Mouse (Mus musculus): ENCODE data around the gene Rtl8b. TPM values are rescaled to one million over a fixed set of nuclear protein-coding genes. Genes with fewer than 3 reads are reported as not detected.
"Not testable (repeated sequence)": the region's sequence is repeated elsewhere in the genome, so short reads cannot be mapped to it uniquely, and the experiment has no call there.

Gene Rtl8b
- total and polyA plus RNA-seq, 2 experiments from 2014 or later: 102 to 261 TPM

DNA sequence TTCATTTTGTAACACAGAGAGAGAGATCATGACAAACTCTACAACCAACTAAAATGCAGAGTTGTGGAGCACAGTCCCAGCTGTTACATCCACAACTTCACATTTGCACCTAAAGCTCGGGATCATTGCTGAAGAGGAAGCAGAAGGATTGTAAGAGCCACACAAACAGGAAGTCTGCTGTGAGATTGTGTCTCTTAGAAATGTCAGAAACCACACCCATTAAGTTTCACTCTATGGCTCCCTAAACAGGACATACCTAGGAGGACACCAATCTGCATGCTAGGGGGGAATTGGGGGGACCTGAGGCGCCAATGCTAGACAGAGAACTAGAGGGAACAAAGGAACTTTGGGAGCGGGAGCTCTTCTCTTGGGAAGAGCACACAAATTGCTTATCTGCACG, 17.3 kb downstream of the Rtl8b start:
- H3K9me3 ChIP-seq (replicated peaks; ENCODE audit: control insufficient read depth, low read length); H3K36me3 ChIP-seq (replicated peaks; ENCODE audit: control insufficient read depth, insufficient read depth, low read length); H3K9ac ChIP-seq (replicated peaks; ENCODE audit: low read depth, low read length); H3K27me3 ChIP-seq (ENCODE audit: control insufficient read depth, insufficient read depth, low read length); ATAC-seq (ENCODE audit: insufficient read depth, low read depth); H3K4me3 ChIP-seq (ENCODE audit: low read depth, low read length); H3K4me1 ChIP-seq (ENCODE audit: control insufficient read depth, insufficient read depth); H3K27ac ChIP-seq (ENCODE audit: low read depth); DNase-seq (ENCODE audit: low spot score); H3K4me2 ChIP-seq (ENCODE audit: low read depth, low read length): not testable (repeated sequence)
- WGBS: 45% methylated on average over 4 of the region's 4 CpGs

DNA sequence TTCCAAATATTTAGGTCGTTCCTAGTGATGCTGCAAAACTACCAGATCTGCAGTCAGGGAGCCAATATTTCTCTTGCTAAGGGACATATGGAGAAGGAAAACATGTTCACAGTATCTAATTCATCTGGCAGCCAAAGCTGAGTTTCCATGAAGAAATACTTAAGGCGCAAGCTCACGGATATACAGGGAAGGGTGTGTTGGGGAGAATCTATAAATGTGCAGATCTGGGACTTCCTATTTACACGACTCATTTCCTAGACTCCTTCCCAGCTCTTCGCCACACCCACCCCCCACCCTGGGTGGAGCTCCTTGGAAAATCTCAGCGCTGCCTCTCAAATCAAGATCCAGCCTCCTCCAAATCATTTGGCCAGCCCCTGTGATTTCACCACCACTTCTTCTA, 24.3 kb downstream of the Rtl8b start:
- TF ChIP-seq CTCF (IDR thresholded peaks at IDR 0.05; ENCODE audit: low read depth) (no peak), EP300 (IDR thresholded peaks at IDR 0.05; ENCODE audit: low read depth) (no peak)
- H3K27ac ChIP-seq (ENCODE audit: low read depth): 0 out of 2 replicates have a peak overlapping the region, but pooled peaks have one; percentile 25
- peak; percentile 5 for DNase-seq (ENCODE audit: low spot score)
- H3K4me3 ChIP-seq (ENCODE audit: low read depth, low read length): no peak overlapping the region
- H3K4me2 ChIP-seq (ENCODE audit: low read depth, low read length): no peak overlapping the region
- no peak overlapping the region for H3K9ac ChIP-seq (replicated peaks; ENCODE audit: low read depth, low read length)
- H3K4me1 ChIP-seq (ENCODE audit: control insufficient read depth, insufficient read depth): no peaks in the 10 kb centered on the region
- WGBS: 56% methylated on average over 6 of the region's 6 CpGs
- no peaks in the 10 kb centered on the region for H3K36me3 ChIP-seq (replicated peaks; ENCODE audit: control insufficient read depth, insufficient read depth, low read length)
- no peaks in the 10 kb centered on the region for H3K27me3 ChIP-seq (ENCODE audit: control insufficient read depth, insufficient read depth, low read length)
- ATAC-seq (ENCODE audit: insufficient read depth, low read depth): no peak
- no peaks in the 10 kb centered on the region for H3K9me3 ChIP-seq (replicated peaks; ENCODE audit: control insufficient read depth, low read length)

DNA sequence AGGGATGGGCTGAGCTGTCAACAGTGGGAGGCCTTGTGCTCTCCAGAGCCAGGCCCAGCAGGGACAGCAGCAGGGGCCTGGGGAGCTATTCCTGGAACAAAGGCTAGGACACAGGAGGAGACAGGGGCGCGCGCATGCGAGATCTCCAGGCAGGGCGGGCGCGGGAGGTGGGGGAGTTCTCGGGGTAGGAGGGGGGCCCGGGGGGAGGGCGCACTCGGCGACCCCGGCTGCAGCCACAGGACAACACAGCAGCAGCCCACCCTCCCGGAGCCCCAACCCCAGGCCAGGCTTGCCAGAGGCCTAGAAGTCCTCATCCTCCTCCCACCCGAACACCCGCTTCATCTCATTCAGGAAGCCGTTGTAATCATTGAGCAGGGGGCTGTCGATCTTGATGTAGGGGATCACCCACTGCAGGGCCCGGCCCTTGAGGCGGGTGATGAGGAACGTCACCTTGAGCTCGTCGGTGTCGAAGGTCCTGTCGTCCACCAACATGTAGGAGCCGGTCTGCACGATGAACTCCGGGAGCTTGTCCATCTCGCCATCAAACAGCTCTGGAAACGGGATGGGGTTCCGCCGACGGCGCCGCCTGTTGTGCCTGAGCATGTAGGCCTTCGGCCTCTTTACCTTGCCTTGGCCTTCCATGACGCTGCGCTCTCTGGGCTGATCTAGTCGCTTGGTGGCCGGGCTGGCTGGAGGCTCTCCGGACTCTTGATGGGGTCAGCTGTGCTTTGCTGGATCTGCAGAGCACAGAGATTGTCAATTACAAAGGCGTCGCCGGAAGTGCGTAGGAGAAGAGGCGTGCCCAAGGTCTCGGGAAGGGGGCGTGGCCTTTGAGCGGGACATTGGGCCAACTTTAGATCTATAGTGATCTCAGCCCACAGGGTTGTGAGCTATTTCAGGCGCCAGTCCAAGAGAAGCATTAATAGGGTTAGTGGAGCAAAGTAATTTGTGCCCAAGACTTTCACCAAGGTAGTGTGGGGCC, 26.9 kb downstream of the Rtl8b start, which contains the start of gene Rtl8a:
Rtl8a (minus strand) TSS at position 703 of the 982 bp plus-strand sequence.
- H3K4me1 ChIP-seq (ENCODE audit: control insufficient read depth, insufficient read depth); H3K9ac ChIP-seq (replicated peaks; ENCODE audit: low read depth, low read length); H3K9me3 ChIP-seq (replicated peaks; ENCODE audit: control insufficient read depth, low read length); H3K27me3 ChIP-seq (ENCODE audit: control insufficient read depth, insufficient read depth, low read length); H3K36me3 ChIP-seq (replicated peaks; ENCODE audit: control insufficient read depth, insufficient read depth, low read length): not testable (repeated sequence)
- WGBS: 28% methylated on average over 11 of the region's 50 CpGs
- DNase-seq (ENCODE audit: low spot score) (peak; percentile 80), ATAC-seq (ENCODE audit: insufficient read depth, low read depth) (peak; percentile 94)
- peak within 1 kb of the TSS; percentile 44 for H3K4me2 ChIP-seq (ENCODE audit: low read depth, low read length)
- peak within 1 kb of the TSS; percentile 38 for H3K4me3 ChIP-seq (ENCODE audit: low read depth, low read length)
- H3K27ac ChIP-seq (ENCODE audit: low read depth): peak within 1 kb of the TSS; percentile 81

DNA sequence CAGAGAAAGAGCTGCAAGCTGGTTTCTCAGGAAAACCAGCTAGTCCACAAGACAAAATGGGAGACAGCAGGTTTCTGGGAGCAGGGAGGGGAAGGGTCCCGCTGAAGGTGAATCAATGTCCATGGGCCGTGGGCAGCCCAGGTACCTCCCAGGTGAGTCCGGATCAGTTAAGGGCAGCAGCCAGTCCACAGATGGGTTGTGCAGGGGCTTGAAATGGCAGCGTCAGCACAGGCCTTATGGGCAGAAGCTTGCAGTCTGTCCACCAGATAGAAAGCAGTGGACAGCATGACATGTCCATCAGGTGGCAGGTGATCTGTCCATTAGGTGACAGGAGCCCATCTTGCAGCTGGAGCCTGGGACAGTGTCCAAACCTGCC, 27.6 kb downstream of the Rtl8b start:
- H3K36me3 ChIP-seq (replicated peaks; ENCODE audit: control insufficient read depth, insufficient read depth, low read length); H3K27me3 ChIP-seq (ENCODE audit: control insufficient read depth, insufficient read depth, low read length); H3K9me3 ChIP-seq (replicated peaks; ENCODE audit: control insufficient read depth, low read length); ATAC-seq (ENCODE audit: insufficient read depth, low read depth); H3K9ac ChIP-seq (replicated peaks; ENCODE audit: low read depth, low read length); DNase-seq (ENCODE audit: low spot score); H3K27ac ChIP-seq (ENCODE audit: low read depth); H3K4me1 ChIP-seq (ENCODE audit: control insufficient read depth, insufficient read depth): not testable (repeated sequence)
- Histone ChIP-seq H3K4me3 (ENCODE audit: low read depth, low read length) (peak overlapping the region; percentile 27), H3K4me2 (ENCODE audit: low read depth, low read length) (peak overlapping the region; percentile 44)
- 47% methylated on average over 3 of the region's 4 CpGs for WGBS

DNA sequence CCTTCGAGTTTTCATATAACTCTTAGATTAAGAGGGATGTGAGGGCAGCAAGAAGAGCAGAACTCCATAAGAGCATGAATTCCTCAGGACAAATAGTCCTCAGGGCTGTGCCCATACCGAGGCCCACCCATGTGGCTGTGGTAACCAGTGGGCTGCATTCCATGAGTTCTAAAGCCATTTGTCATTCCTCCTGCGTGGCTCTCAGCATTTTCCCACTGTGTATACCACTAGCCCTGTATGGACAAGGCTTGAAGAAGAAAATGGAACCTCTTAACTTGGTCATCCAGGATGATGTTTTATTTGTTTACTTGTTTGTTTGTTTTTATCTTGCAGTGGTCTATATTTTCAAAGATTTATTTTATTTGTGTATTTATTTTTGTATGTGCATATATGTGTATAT, 32.1 kb downstream of the Rtl8b start:
- not testable (repeated sequence) for ATAC-seq (ENCODE audit: insufficient read depth, low read depth); H3K4me3 ChIP-seq (ENCODE audit: low read depth, low read length); H3K36me3 ChIP-seq (replicated peaks; ENCODE audit: control insufficient read depth, insufficient read depth, low read length); H3K27me3 ChIP-seq (ENCODE audit: control insufficient read depth, insufficient read depth, low read length); DNase-seq (ENCODE audit: low spot score); H3K4me2 ChIP-seq (ENCODE audit: low read depth, low read length); H3K9me3 ChIP-seq (replicated peaks; ENCODE audit: control insufficient read depth, low read length); H3K27ac ChIP-seq (ENCODE audit: low read depth); H3K9ac ChIP-seq (replicated peaks; ENCODE audit: low read depth, low read length); H3K4me1 ChIP-seq (ENCODE audit: control insufficient read depth, insufficient read depth)
- WGBS: 33% methylated on average over 3 of the region's 3 CpGs

Other genes starting within 250 kb of the Rtl8b start
- not detected in 2 replicates for gene Etd, start 235.5 kb downstream of the Rtl8b start, total RNA-seq (2014; rRNA removed; ENCODE audit: low replicate concordance)
- not detected in 2 replicates for gene Etd, start 235.5 kb downstream of the Rtl8b start, polyA plus RNA-seq (2015; fragmentation: Nextera tagmentation; extraction: Ambion mirVana)
- gene Rtl8c, start 62.4 kb downstream of the Rtl8b start, total RNA-seq (2014; rRNA removed; ENCODE audit: low replicate concordance): 17.5 and 44.5 TPM in 2 replicates
- gene Rtl8c, start 62.4 kb downstream of the Rtl8b start, polyA plus RNA-seq (2015; fragmentation: Nextera tagmentation; extraction: Ambion mirVana): 30.9 and 33.7 TPM in 2 replicates
- not detected in 2 replicates for gene Gm14597, start 61.4 kb downstream of the Rtl8b start, total RNA-seq (2014; rRNA removed; ENCODE audit: low replicate concordance)
- gene Gm14597, start 61.4 kb downstream of the Rtl8b start, polyA plus RNA-seq (2015; fragmentation: Nextera tagmentation; extraction: Ambion mirVana): not detected in 2 replicates
- gene Rtl8a, start 26.7 kb downstream of the Rtl8b start, total RNA-seq (2014; rRNA removed; ENCODE audit: low replicate concordance): 121 and 177 TPM in 2 replicates
- gene Rtl8a, start 26.7 kb downstream of the Rtl8b start, polyA plus RNA-seq (2015; fragmentation: Nextera tagmentation; extraction: Ambion mirVana): 121 and 122 TPM in 2 replicates
- gene 4930502E18Rik, start 54.4 kb upstream of the Rtl8b start, total RNA-seq (2014; rRNA removed; ENCODE audit: low replicate concordance): not detected in 2 replicates
- 0.11 and 0.34 TPM in 2 replicates for gene 4930502E18Rik, start 54.4 kb upstream of the Rtl8b start, polyA plus RNA-seq (2015; fragmentation: Nextera tagmentation; extraction: Ambion mirVana)
- gene 1700013H16Rik, start 87.4 kb upstream of the Rtl8b start, total RNA-seq (2014; rRNA removed; ENCODE audit: low replicate concordance): not detected in 2 replicates
- gene 1700013H16Rik, start 87.4 kb upstream of the Rtl8b start, polyA plus RNA-seq (2015; fragmentation: Nextera tagmentation; extraction: Ambion mirVana): not detected in 2 replicates
- gene Zfp36l3, start 106.0 kb upstream of the Rtl8b start, total RNA-seq (2014; rRNA removed; ENCODE audit: low replicate concordance): not detected in 2 replicates
- gene Zfp36l3, start 106.0 kb upstream of the Rtl8b start, polyA plus RNA-seq (2015; fragmentation: Nextera tagmentation; extraction: Ambion mirVana): not detected in 2 replicates
- gene Xlr, start 127.3 kb upstream of the Rtl8b start, total RNA-seq (2014; rRNA removed; ENCODE audit: low replicate concordance): 0.08 TPM in 1 of 2 replicates, not detected in the other
- 4.3 and 5.1 TPM in 2 replicates for gene Xlr, start 127.3 kb upstream of the Rtl8b start, polyA plus RNA-seq (2015; fragmentation: Nextera tagmentation; extraction: Ambion mirVana)